Mouse (Mus musculus): ENCODE measurements around the gene P4ha3. TPM values are rescaled to one million over a fixed set of nuclear protein-coding genes. Genes with fewer than 3 reads are reported as not detected.
A peak's percentile ranks its signal among the peaks of the same experiment; 100 is the strongest.
"Not testable (repeated sequence)": the region's sequence is repeated elsewhere in the genome, so short reads cannot be mapped to it uniquely, and the experiment has no call there.

Gene P4ha3
- polyA plus RNA-seq (2016; fragmentation: Nextera tagmentation; extraction: Ambion mirVana): 0.27 and 0.81 TPM in 2 replicates

GRCm38 (mm10) chr7:100285383-100285782, at the start of gene P4ha3:
Gene P4ha3, plus strand, starts transcription at chr7:100285520.
- Histone ChIP-seq H3K27me3 (ENCODE audit: poor library complexity, severe bottlenecking) (peaks cover 75% of the 10 kb centered on the region), H3K4me1 (peaks cover 39% of the 10 kb centered on the region), H3K9me3 (no peaks in the 10 kb centered on the region), H3K36me3 (replicated peaks) (no peaks in the 10 kb centered on the region), H3K27ac (peak within 1 kb of the TSS; percentile 84), H3K4me3 (peak within 1 kb of the TSS; percentile 75)
- WGBS: 1% methylated on average over 42 of the region's 53 CpGs
- DNase-seq (ENCODE audit: extremely low spot score, low spot score): peak; percentile 35

- DNase-seq (ENCODE audit: extremely low spot score, low spot score): no peak
- Histone ChIP-seq H3K36me3 (replicated peaks) (no peaks in the 10 kb centered on the region), H3K4me1 (no peaks in the 10 kb centered on the region), H3K27me3 (ENCODE audit: poor library complexity, severe bottlenecking) (no peaks in the 10 kb centered on the region), H3K27ac (no peak overlapping the region), H3K4me3 (no peak overlapping the region), H3K9me3 (no peaks in the 10 kb centered on the region)
- WGBS: 74% methylated on average over 1 of the region's 1 CpGs
Measured at GRCm38 (mm10) chr7:100238271-100238670, 47.0 kb upstream of the P4ha3 start.

GRCm38 (mm10) chr7:100240601-100241000, 44.7 kb upstream of the P4ha3 start:
- no peaks in the 10 kb centered on the region for H3K36me3 ChIP-seq (replicated peaks)
- no peaks in the 10 kb centered on the region for H3K4me1 ChIP-seq
- no peak overlapping the region for H3K27ac ChIP-seq
- no peaks in the 10 kb centered on the region for H3K27me3 ChIP-seq (ENCODE audit: poor library complexity, severe bottlenecking)
- H3K4me3 ChIP-seq: no peak overlapping the region
- WGBS: 80% methylated on average over 2 of the region's 2 CpGs
- DNase-seq (ENCODE audit: extremely low spot score, low spot score): no peak
- H3K9me3 ChIP-seq: no peaks in the 10 kb centered on the region

DNA sequence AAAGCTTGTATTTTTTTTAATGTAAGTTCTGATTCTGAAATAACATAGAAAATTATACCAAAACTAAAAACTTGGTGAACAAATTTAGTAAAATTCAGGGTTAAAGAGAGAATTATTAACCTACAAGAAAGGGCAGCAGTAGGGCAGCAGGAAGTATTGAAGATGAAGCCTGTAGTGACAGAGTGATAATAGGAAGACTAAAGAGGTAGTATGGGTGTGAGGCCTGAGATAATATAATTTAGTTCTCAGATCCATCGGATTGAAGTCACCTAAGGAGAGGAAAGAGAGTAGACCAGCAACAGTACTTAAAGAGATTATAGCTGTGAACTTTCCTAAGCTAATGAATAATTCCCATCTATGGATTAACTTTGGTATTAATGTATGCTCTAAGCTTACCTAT, 42.3 kb upstream of the P4ha3 start:
- WGBS: 87% methylated on average over 1 of the region's 1 CpGs
- no peaks in the 10 kb centered on the region for H3K9me3 ChIP-seq
- H3K36me3 ChIP-seq (replicated peaks): no peaks in the 10 kb centered on the region
- H3K4me3 ChIP-seq: no peak overlapping the region
- no peak overlapping the region for H3K27ac ChIP-seq
- H3K4me1 ChIP-seq: no peaks in the 10 kb centered on the region
- DNase-seq (ENCODE audit: extremely low spot score, low spot score): no peak
- H3K27me3 ChIP-seq (ENCODE audit: poor library complexity, severe bottlenecking): no peaks in the 10 kb centered on the region

DNA sequence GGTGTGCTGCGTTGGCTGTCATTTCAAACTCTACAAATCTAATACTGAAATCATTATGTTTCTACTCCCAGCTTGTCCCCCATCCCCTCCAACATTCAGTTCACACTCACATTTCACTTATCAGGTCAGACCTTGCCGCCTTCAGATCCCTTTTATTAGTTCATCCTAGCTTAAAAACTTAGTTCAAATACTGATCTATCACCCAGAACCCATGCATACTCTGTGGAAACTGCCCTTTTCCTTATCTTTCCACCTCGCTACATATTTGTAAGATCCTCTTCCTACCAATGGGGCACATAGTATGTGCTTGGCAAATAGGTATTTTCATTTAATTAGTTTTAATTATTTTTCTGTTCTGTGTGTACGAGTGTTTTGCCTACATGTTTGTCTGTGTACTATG, 41.1 kb upstream of the P4ha3 start:
- Histone ChIP-seq H3K4me1 (no peaks in the 10 kb centered on the region), H3K27me3 (ENCODE audit: poor library complexity, severe bottlenecking) (no peaks in the 10 kb centered on the region), H3K4me3 (no peak overlapping the region), H3K9me3 (no peaks in the 10 kb centered on the region), H3K36me3 (replicated peaks) (no peaks in the 10 kb centered on the region), H3K27ac (no peak overlapping the region)
- 89% methylated on average over 4 of the region's 4 CpGs for WGBS
- DNase-seq (ENCODE audit: extremely low spot score, low spot score): no peak

GRCm38 (mm10) chr7:100245176-100245575, 40.1 kb upstream of the P4ha3 start:
- Histone ChIP-seq H3K9me3 (no peaks in the 10 kb centered on the region), H3K36me3 (replicated peaks) (no peaks in the 10 kb centered on the region), H3K27ac (no peak overlapping the region), H3K4me3 (no peak overlapping the region), H3K4me1 (no peaks in the 10 kb centered on the region), H3K27me3 (ENCODE audit: poor library complexity, severe bottlenecking) (no peaks in the 10 kb centered on the region)
- 92% methylated on average over 3 of the region's 3 CpGs for WGBS
- no peak for DNase-seq (ENCODE audit: extremely low spot score, low spot score)

DNA sequence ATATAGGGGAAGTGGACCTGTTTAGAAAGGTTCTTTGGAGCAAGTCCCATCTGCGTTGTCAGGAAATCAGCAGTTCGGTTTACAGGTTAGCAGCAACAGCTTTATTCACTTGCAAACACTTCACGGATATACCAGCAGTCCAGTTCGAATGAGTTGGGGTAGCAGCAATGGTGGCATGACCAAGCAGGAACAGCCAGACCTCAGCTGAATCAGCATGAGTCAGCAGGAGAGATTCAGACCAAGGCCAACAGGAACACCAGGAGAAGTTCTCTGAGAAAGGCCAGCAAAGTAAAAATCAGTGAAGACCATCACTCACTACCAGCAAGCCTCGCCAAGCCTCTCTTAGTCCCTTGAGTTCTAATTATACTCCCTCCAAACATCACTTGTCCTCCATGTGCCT, 34.7 kb upstream of the P4ha3 start:
- no peaks in the 10 kb centered on the region for H3K27me3 ChIP-seq (ENCODE audit: poor library complexity, severe bottlenecking)
- WGBS: 91% methylated on average over 5 of the region's 5 CpGs
- no peak overlapping the region for H3K4me3 ChIP-seq
- peaks cover 26% of the 10 kb centered on the region for H3K36me3 ChIP-seq (replicated peaks)
- H3K4me1 ChIP-seq: no peaks in the 10 kb centered on the region
- no peaks in the 10 kb centered on the region for H3K9me3 ChIP-seq
- DNase-seq (ENCODE audit: extremely low spot score, low spot score): no peak
- no peak overlapping the region for H3K27ac ChIP-seq

GRCm38 (mm10) chr7:100262350-100262749, 23.0 kb upstream of the P4ha3 start:
- Histone ChIP-seq H3K36me3 (replicated peaks) (peaks cover 17% of the 10 kb centered on the region), H3K27ac (no peak overlapping the region), H3K9me3 (no peaks in the 10 kb centered on the region), H3K4me3 (no peak overlapping the region), H3K4me1 (no peaks in the 10 kb centered on the region), H3K27me3 (ENCODE audit: poor library complexity, severe bottlenecking) (no peaks in the 10 kb centered on the region)
- no peak for DNase-seq (ENCODE audit: extremely low spot score, low spot score)
- WGBS: 86% methylated on average over 3 of the region's 3 CpGs

DNA sequence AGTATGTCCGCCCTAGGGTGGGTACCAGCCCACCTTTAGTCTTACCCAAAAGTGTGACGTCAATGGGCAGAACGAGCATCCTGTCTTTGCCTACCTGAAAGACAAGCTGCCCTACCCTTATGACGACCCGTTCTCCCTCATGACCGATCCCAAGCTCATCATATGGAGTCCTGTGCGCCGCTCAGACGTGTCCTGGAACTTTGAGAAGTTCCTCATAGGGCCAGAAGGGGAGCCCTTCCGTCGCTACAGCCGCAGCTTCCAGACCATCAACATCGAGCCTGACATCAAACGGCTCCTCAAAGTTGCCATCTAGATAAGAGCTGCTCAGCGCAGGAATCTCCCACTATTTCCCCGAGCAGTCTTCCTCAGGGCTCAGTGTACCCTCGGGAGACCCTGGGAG, 20.4 kb upstream of the P4ha3 start:
- not testable (repeated sequence) for DNase-seq (ENCODE audit: extremely low spot score, low spot score); H3K27me3 ChIP-seq (ENCODE audit: poor library complexity, severe bottlenecking); H3K27ac ChIP-seq; H3K4me1 ChIP-seq; H3K9me3 ChIP-seq; H3K4me3 ChIP-seq
- H3K36me3 ChIP-seq (replicated peaks): peaks cover 22% of the 10 kb centered on the region
- WGBS: 58% methylated on average over 17 of the region's 17 CpGs

DNA sequence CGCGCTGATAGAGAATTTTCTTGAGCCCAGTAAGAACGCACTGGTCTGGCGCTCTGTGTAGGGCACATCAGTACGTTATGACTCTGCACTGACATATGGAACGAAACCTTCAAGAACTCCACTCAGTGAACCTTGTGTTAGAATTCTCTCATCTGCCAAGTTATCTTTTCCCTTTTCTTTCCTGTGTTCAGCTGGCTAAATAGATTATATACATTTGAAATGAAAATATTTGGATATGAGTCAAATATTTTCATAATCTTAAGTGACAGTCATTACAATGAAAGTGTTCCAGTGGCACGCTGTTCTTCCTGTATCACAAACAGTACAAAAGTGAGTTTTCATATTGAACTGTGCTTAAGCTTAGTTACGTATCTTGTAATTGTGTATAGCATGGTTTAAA, 13.0 kb upstream of the P4ha3 start:
- DNase-seq (ENCODE audit: extremely low spot score, low spot score): no peak
- Histone ChIP-seq H3K27ac (no peak overlapping the region), H3K9me3 (no peaks in the 10 kb centered on the region), H3K4me3 (no peak overlapping the region), H3K27me3 (ENCODE audit: poor library complexity, severe bottlenecking) (no peaks in the 10 kb centered on the region), H3K4me1 (no peaks in the 10 kb centered on the region), H3K36me3 (replicated peaks) (peaks cover 5% of the 10 kb centered on the region)
- 98% methylated on average over 8 of the region's 8 CpGs for WGBS

DNA sequence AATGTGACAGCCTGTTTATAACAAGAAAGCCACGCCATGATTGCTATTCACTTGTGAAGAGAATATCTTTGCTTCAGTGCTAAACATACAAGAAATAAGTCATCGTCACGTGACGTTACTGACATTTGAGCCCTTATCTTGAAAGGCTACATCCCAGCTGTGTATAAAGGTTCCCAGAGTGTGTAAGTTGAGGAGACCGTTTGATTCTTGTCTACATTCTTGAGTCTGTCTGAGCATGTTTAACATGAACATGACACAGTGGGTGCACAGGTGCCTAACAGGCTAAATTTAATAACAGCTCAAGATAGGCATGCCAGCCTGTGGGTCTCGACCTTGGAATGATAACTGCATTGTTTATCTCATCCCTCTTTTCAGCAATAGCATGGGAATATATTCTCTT, 10.8 kb upstream of the P4ha3 start:
- H3K4me3 ChIP-seq: no peak overlapping the region
- no peak overlapping the region for H3K27ac ChIP-seq
- H3K9me3 ChIP-seq: no peaks in the 10 kb centered on the region
- WGBS: 87% methylated on average over 6 of the region's 6 CpGs
- H3K27me3 ChIP-seq (ENCODE audit: poor library complexity, severe bottlenecking): no peaks in the 10 kb centered on the region
- DNase-seq (ENCODE audit: extremely low spot score, low spot score): no peak
- H3K4me1 ChIP-seq: no peaks in the 10 kb centered on the region
- H3K36me3 ChIP-seq (replicated peaks): no peaks in the 10 kb centered on the region

DNA sequence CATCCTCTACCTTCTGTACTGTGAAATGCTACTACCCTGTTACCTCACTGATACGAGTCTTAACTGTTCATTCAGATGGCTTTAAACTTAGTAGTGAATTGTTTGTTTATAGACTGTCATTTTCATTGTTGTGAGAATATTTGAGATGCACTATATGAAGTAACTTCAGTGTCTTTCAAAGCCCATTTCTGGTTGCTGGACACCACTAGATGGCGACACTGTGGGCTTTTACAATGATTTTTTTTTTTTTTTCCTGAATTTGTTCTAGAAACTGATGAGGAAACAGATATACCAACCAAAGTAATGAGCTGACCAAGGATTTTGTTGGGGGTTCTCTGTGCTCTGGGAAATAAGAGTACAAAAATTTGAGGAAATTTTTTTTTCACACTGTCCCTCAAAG, 8.9 kb upstream of the P4ha3 start:
- 52% methylated on average over 2 of the region's 2 CpGs for WGBS
- DNase-seq (ENCODE audit: extremely low spot score, low spot score): no peak

DNA sequence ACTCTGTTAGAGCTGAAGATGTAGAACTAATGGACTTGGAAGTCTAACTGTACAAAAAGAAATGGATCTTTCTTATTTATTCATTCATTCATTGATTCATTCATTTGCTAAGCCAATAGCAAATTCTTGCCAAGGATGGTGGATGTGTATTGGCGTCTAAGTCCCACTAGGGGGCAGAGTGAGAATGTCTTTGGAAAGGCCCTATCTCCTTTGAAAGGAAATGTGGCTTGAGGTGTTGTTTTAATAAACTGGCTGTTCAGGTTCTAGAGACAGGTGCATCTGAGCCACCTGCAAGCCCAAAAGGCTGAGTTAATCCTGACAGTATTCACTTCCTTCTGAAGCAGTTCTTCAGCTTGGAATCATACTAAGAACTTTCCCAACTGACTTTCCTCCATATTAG, 5.5 kb upstream of the P4ha3 start:
- WGBS: 0% methylated on average over 1 of the region's 1 CpGs
- Histone ChIP-seq H3K4me1 (peaks cover 10% of the 10 kb centered on the region), H3K4me3 (no peak overlapping the region), H3K27ac (no peak overlapping the region), H3K36me3 (replicated peaks) (no peaks in the 10 kb centered on the region), H3K27me3 (ENCODE audit: poor library complexity, severe bottlenecking) (peaks cover 21% of the 10 kb centered on the region), H3K9me3 (no peaks in the 10 kb centered on the region)
- DNase-seq (ENCODE audit: extremely low spot score, low spot score): no peak

More for the DNA sequence above, 8.9 kb upstream of the P4ha3 start:
- Histone ChIP-seq H3K9me3 (no peaks in the 10 kb centered on the region), H3K27ac (no peak overlapping the region), H3K27me3 (ENCODE audit: poor library complexity, severe bottlenecking) (no peaks in the 10 kb centered on the region), H3K36me3 (replicated peaks) (no peaks in the 10 kb centered on the region), H3K4me3 (no peak overlapping the region), H3K4me1 (peaks cover under 1% of the 10 kb centered on the region)

DNA sequence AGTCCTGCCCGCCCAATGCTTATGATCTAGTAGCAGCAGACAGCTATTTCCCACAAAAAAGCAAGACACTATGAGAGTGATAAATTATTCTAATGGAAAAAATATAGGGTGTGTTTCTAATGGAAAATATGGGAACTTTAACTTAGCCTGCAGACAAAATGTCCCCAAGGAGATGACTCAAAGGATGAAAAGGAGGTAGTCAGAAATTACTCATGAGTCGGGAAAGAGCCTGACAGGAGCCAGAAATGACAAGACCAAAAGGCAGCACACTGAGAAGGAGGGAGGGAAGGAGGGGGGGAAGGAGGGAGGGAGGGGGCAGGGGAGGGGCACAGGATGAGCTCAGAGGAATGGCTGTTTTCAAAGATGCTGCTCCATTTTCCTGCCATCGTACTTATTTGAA, 3.7 kb upstream of the P4ha3 start:
- no peak for DNase-seq (ENCODE audit: extremely low spot score, low spot score)

More for the DNA sequence above, 3.7 kb upstream of the P4ha3 start:
- H3K36me3 ChIP-seq (replicated peaks): no peaks in the 10 kb centered on the region
- H3K4me1 ChIP-seq: peaks cover 20% of the 10 kb centered on the region
- peaks cover 39% of the 10 kb centered on the region for H3K27me3 ChIP-seq (ENCODE audit: poor library complexity, severe bottlenecking)
- no peak overlapping the region for H3K4me3 ChIP-seq
- WGBS: 58% methylated on average over 3 of the region's 3 CpGs
- no peak overlapping the region for H3K27ac ChIP-seq
- H3K9me3 ChIP-seq: no peaks in the 10 kb centered on the region
